Mouse (Mus musculus): ENCODE results near the gene 1810024B03Rik. TPM values are rescaled to one million over a fixed set of nuclear protein-coding genes. Genes with fewer than 3 reads are reported as not detected.
"Not testable (repeated sequence)": the region's sequence is repeated elsewhere in the genome, so short reads cannot be mapped to it uniquely, and the experiment has no call there.

The 1810024B03Rik gene
- polyA plus RNA-seq, 1 experiment from 2014 or later = 2.5 TPM

DNA sequence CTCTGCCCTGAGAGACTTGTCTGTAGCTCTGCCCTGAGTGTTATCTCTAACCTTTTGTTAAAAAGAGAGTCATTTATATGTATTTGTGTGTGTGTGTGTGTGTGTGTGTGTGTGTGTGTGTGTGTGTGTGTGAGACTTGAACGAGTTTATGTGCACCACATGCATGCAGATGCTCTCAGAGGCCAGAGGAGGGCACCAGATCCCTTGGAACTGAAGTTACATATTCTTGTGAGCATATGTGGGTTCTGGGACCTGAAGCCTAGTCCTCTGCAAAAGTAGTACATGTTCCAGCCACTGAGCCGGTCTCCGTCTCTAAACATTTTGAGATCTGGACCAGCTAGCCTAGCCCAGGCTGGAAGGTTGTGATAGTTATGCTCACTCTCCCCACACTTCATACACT, 17.2 kb upstream of the 1810024B03Rik start:
- Histone ChIP-seq H3K4me1 (no peaks in the 10 kb centered on the region), H3K4me3 (no peak overlapping the region), H3K27me3 (replicated peaks; ENCODE audit: low read depth, poor library complexity, severe bottlenecking) (no peaks in the 10 kb centered on the region), H3K36me3 (replicated peaks) (peaks cover 100% of the 10 kb centered on the region), H3K27ac (replicated peaks) (no peak overlapping the region), H3K9me3 (peaks cover 7% of the 10 kb centered on the region; the same call in 1 of the 2 replicates)
- whole genome bisulfite sequencing = 94% methylated on average over 3 of the region's 3 CpGs
- no peak for DNase-seq (ENCODE audit: low spot score)

DNA sequence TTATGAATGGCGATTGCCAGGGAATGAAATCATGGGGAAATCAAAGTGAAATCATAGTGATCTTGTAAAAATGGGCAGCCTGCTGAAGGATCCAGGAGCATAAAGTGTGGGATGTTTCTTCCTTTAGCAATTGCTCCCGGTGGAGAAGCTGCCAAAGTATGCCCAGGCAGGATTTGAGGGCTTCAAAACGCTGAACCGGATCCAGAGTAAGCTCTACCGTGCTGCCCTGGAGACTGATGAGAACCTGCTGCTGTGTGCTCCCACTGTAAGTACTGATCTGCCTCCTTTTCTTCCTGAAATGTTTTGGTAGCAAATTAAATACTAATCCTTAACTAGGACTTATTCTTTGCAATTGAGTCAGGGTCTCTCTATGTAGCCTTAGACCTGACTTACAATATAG, 9.7 kb upstream of the 1810024B03Rik start:
- Histone ChIP-seq H3K9me3 (no peaks in the 10 kb centered on the region), H3K27ac (replicated peaks) (no peak overlapping the region), H3K4me1 (no peaks in the 10 kb centered on the region), H3K36me3 (replicated peaks) (peaks cover 100% of the 10 kb centered on the region), H3K27me3 (replicated peaks; ENCODE audit: low read depth, poor library complexity, severe bottlenecking) (no peaks in the 10 kb centered on the region), H3K4me3 (no peak overlapping the region)
- DNase-seq (ENCODE audit: low spot score) = no peak
- WGBS = 92% methylated on average over 5 of the region's 5 CpGs

DNA sequence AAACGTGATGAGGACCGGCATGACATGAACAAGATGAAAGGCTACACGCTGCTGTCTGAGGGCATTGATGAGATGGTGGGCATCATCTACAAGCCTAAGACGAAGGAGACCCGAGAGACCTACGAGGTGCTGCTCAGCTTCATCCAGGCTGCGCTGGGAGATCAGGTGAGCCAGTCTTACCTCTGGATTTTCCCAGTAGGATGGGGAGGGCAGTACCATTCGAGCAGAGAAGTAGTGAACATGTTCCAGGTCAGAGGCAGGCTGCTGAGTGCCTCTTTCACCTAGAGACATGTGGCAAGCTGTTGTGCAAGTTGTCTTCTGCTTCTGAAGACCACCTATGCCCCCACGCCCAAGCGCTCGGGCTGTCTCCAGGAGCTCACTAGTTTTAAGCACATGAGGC, 2.6 kb upstream of the 1810024B03Rik start:
- 93% methylated on average over 11 of the region's 11 CpGs for WGBS
- H3K4me1 ChIP-seq = peaks cover 19% of the 10 kb centered on the region
- DNase-seq (ENCODE audit: low spot score) = no peak
- no peak overlapping the region for H3K27ac ChIP-seq (replicated peaks)
- H3K4me3 ChIP-seq = no peak overlapping the region
- H3K36me3 ChIP-seq (replicated peaks) = peaks cover 63% of the 10 kb centered on the region
- H3K9me3 ChIP-seq = no peaks in the 10 kb centered on the region
- no peaks in the 10 kb centered on the region for H3K27me3 ChIP-seq (replicated peaks; ENCODE audit: low read depth, poor library complexity, severe bottlenecking)

DNA sequence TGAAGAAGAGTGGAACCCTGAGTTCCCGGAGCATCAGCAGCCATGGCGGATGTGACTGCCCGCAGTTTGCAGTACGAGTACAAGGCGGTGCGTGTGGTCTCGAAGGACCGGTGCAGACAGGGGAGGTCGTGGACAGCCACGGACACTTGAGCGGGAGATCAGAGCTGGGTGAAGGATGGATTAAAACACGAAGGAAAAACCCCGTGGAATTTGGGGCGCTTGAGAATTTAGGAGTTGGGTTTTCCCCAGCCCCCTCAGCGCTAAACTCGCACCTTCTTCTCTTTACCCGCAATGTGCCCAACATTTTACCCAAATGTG, 331 bp upstream of the 1810024B03Rik start:
- DNase-seq (ENCODE audit: low spot score) = no peak
- under 1% methylated on average over 17 of the region's 17 CpGs for WGBS
- Histone ChIP-seq H3K9me3 (no peaks in the 10 kb centered on the region), H3K36me3 (replicated peaks) (peaks cover 50% of the 10 kb centered on the region), H3K4me1 (peaks cover 19% of the 10 kb centered on the region), H3K4me3 (peak overlapping the region; percentile 67), H3K27ac (replicated peaks) (peak overlapping the region; percentile 79), H3K27me3 (replicated peaks; ENCODE audit: low read depth, poor library complexity, severe bottlenecking) (no peaks in the 10 kb centered on the region)

DNA sequence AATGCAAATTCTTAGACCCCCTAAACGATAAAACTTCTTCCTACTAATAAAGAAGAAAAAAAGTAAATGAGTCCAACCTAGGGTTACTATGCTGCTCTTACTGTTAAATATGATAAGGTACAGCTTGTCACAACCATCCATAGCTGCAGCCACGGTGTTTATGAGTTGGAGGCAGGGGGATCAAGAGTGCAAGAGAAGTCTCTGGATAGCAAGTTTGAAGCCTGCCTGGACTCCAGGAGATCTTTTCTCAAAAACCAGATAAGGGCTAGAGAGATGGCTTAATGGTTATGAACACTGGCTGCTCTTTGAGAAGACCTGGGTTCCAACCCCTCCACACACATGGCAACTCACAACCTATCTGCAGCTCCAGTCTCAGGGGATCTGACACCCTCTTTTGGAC, 1.2 kb downstream of the 1810024B03Rik start:
- 95% methylated on average over 2 of the region's 2 CpGs for WGBS
- DNase-seq (ENCODE audit: low spot score) = no peak
- Histone ChIP-seq H3K9me3 (no peaks in the 10 kb centered on the region), H3K4me1 (peaks cover 19% of the 10 kb centered on the region), H3K27me3 (replicated peaks; ENCODE audit: low read depth, poor library complexity, severe bottlenecking) (no peaks in the 10 kb centered on the region), H3K4me3 (peak overlapping the region; percentile 67), H3K36me3 (replicated peaks) (peaks cover 50% of the 10 kb centered on the region), H3K27ac (replicated peaks) (no peak overlapping the region)

DNA sequence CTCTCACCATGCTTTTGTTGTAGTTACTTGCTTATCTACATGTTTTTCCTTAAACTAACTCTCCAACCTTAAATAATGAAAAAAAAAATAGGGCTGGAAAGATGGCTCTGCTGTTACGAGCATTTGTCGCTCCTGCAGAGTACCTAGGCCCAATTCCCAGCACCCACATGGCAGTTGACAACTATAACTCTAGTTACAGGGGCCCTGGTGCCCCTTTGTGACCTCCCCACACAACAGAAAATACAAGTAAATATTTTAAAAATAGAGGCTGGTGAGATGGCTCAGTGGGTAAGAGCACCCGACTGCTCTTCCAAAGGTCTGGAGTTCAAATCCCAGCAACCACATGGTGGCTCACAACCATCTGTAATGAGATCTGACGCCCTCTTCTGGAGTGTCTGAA, 2.1 kb downstream of the 1810024B03Rik start:
- WGBS = 90% methylated on average over 4 of the region's 4 CpGs
- H3K27me3 ChIP-seq (replicated peaks; ENCODE audit: low read depth, poor library complexity, severe bottlenecking); DNase-seq (ENCODE audit: low spot score); H3K27ac ChIP-seq (replicated peaks); H3K4me3 ChIP-seq; H3K9me3 ChIP-seq: not testable (repeated sequence)
- Histone ChIP-seq H3K36me3 (replicated peaks) (peaks cover 50% of the 10 kb centered on the region), H3K4me1 (peaks cover 19% of the 10 kb centered on the region)

DNA sequence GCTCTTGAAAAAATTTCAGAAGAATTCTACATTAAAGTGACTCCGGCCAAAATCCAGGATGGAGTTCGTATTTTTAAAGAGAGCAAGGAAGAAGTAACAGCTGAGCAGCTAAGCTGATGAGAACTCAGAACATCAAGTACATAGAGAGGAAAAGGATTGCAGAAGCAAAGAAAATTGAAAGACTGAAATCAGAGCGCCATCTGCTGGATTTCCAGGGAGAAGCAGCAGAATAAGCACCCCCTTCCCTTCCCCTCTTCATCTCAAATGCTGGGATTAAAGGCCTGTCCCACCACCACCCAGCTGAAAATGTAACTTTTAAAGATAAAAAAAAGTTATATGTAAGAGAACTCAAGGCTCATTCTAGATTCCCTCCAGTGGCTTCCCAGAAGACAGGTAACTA, 3.1 kb downstream of the 1810024B03Rik start:
- Histone ChIP-seq H3K4me1 (peaks cover 18% of the 10 kb centered on the region), H3K36me3 (replicated peaks) (peaks cover 50% of the 10 kb centered on the region), H3K27me3 (replicated peaks; ENCODE audit: low read depth, poor library complexity, severe bottlenecking) (no peaks in the 10 kb centered on the region), H3K4me3 (no peak overlapping the region), H3K9me3 (0 out of 2 replicates have a peak, but pooled peaks cover 6% of the 10 kb centered on the region), H3K27ac (replicated peaks) (no peak overlapping the region)
- 46% methylated on average over 3 of the region's 3 CpGs for WGBS
- peak; percentile 61 for DNase-seq (ENCODE audit: low spot score)

DNA sequence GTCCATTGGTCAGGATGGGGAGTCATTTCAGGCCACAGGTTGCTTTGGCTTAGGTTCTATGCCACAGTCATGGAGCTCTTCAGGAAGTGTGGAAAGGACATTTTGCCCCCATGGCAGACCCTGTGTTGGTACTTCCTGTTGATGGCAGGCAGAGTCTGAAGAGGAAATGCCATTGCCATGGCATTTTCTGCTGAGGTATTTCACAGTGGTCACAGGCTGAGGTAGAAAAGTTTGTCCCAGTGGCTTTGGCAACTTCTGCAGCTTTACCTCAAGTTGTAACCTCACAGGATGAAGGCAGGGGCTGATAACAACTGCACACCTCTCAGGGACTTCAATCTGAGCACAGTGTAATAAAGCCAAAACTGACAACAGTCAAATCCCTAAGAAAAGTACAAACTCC, 18.5 kb downstream of the 1810024B03Rik start:
- H3K9me3 ChIP-seq = no peaks in the 10 kb centered on the region
- no peaks in the 10 kb centered on the region for H3K36me3 ChIP-seq (replicated peaks)
- H3K4me3 ChIP-seq = no peak overlapping the region
- H3K27me3 ChIP-seq (replicated peaks; ENCODE audit: low read depth, poor library complexity, severe bottlenecking) = no peaks in the 10 kb centered on the region
- H3K27ac ChIP-seq (replicated peaks) = no peak overlapping the region
- no peak for DNase-seq (ENCODE audit: low spot score)
- no peaks in the 10 kb centered on the region for H3K4me1 ChIP-seq

DNA sequence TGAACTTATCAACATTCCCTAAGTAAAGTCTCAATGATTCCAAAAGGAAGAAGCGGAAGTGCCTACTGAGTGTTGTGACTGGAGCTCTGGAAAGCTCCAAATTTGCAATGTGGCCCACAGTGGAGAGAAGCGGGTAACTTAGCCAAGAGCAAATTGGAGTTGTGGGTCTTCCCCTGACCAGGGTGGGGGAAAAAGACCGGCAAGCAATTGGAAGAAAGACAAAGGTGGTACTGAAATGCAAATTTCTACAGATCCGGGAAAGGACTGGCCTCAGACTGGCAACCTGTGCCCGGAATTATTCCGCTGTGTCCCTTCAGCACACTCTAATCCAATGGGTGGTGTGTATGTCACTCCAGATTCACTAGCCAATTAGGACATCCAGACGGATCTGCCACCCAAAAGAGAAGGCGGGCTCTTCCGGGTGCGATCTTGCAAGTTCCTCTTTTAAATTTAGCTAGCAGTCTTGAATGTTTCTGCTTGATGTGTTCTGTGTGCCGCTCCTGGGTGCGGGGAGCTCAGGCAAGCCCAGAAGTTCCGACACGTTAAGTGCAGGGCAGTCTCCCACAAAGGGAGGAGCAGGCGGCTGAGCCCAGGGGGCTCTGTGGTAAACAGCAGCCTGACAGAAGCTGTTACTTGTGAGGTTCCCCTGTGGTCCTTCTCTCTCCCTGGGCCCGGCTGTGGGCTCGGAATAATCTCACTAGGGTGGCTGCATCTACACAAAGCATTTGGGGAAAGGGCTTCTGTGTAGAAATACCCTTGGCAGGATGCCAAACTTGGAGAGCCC, 25.3 kb downstream of the 1810024B03Rik start:
- peak; percentile 79 for DNase-seq (ENCODE audit: low spot score)
- H3K27me3 ChIP-seq (replicated peaks; ENCODE audit: low read depth, poor library complexity, severe bottlenecking) = 0 out of 2 replicates have a peak, but pooled peaks cover 6% of the 10 kb centered on the region
- 3% methylated on average over 17 of the region's 17 CpGs for WGBS
- peak overlapping the region; percentile 65 for H3K4me3 ChIP-seq
- H3K27ac ChIP-seq (replicated peaks) = peak overlapping the region; percentile 87
- H3K4me1 ChIP-seq = peaks cover 7% of the 10 kb centered on the region
- H3K9me3 ChIP-seq = no peaks in the 10 kb centered on the region
- no peaks in the 10 kb centered on the region for H3K36me3 ChIP-seq (replicated peaks)

DNA sequence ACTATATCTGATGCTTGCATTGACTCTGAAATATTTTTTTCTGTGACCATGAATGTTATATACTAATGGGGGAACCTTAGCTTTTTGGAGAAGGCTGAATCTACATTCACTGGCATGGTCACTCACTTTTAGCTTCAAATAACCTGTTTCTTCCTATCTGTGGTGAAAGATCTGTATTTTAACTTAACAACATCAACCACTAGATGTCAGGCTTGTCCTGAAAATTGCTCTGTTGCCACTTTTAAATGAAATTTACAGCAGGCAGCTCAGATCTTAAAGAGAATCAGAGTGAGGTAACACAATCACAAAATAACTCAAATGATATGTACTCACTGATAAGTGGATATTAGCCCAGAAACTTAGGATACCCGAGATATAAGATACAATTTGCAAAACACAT, 41.8 kb downstream of the 1810024B03Rik start:
- H3K4me3 ChIP-seq; DNase-seq (ENCODE audit: low spot score); H3K4me1 ChIP-seq; H3K27ac ChIP-seq (replicated peaks); H3K9me3 ChIP-seq; H3K27me3 ChIP-seq (replicated peaks; ENCODE audit: low read depth, poor library complexity, severe bottlenecking); H3K36me3 ChIP-seq (replicated peaks): not testable (repeated sequence)
- 5% methylated on average over 1 of the region's 1 CpGs for WGBS

DNA sequence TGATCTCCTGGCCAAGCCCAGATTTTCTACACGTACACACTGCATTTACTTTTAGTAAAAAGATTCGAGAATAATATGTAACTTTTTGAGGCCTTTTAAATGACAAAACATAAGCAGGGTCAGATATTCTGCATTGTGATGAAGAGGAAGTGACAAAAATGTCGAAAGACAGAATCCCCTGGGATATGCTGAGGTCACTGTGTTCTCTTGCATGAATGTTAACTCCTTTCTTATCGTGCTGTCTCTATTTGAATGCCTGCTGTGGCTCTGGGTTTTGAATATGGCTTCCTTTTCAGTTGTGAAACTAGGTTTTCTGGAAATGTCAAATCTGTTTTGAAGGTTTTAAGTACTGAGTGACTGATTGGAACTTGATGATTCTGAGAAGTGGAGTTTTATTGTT, 42.4 kb downstream of the 1810024B03Rik start:
- no peak for DNase-seq (ENCODE audit: low spot score)

DNA sequence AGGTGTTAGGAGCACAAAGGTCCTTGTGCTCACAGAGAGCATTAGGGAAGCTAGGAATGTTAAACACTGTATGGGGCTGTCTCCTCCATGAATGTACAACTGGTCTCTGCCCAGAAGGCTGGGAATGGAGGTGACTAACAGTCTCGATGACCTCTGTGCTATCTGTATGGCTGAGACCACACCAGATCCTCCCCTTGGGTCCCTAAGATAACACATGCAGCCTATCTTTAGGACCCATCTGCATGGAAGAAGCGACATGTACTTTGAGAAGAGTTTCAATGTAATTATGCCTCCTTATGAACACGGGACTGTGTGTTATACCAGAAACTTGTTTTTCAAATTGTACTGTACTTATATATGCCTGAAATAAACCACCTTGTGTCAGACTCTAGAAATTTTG, 62.4 kb downstream of the 1810024B03Rik start:
- no peak overlapping the region for H3K27ac ChIP-seq (replicated peaks)
- DNase-seq (ENCODE audit: low spot score) = no peak
- 0 out of 2 replicates have a peak, but pooled peaks cover 4% of the 10 kb centered on the region for H3K27me3 ChIP-seq (replicated peaks; ENCODE audit: low read depth, poor library complexity, severe bottlenecking)
- no peak overlapping the region for H3K4me3 ChIP-seq
- peaks cover 16% of the 10 kb centered on the region for H3K36me3 ChIP-seq (replicated peaks)
- H3K4me1 ChIP-seq = peaks cover 21% of the 10 kb centered on the region
- H3K9me3 ChIP-seq = no peaks in the 10 kb centered on the region
- WGBS = 74% methylated on average over 3 of the region's 3 CpGs

More for the DNA sequence above, 42.4 kb downstream of the 1810024B03Rik start:
- WGBS = 61% methylated on average over 4 of the region's 4 CpGs
- Histone ChIP-seq H3K4me3 (no peak overlapping the region), H3K27me3 (replicated peaks; ENCODE audit: low read depth, poor library complexity, severe bottlenecking) (no peaks in the 10 kb centered on the region; the same call in 1 of the 2 replicates), H3K9me3 (no peaks in the 10 kb centered on the region), H3K4me1 (no peaks in the 10 kb centered on the region), H3K27ac (replicated peaks) (no peak overlapping the region), H3K36me3 (replicated peaks) (no peaks in the 10 kb centered on the region)
